ENCODE assay signal across 8 mouse cellular contexts in genomic region chr2:164454846-164455245, GRCm38 (mm10). TPM values are rescaled to one million over a fixed set of nuclear protein-coding genes. Genes with fewer than 3 reads are reported as not detected.
A peak's percentile ranks its signal among the peaks of the same experiment; 100 is the strongest.
DNase-seq lines count a peak whose midpoint lies in the region; ATAC-seq lines count a peak whose summit lies in the region.

No protein-coding gene starts in this region.

- no peaks in the 10 kb centered on the region for H3K36me3 ChIP-seq in midbrain, embryonic 10.5 days
- no peaks in the 10 kb centered on the region for H3K36me3 ChIP-seq in midbrain, embryonic 15.5 days (replicated peaks)

- no peak overlapping the region for H3K9ac ChIP-seq in midbrain, embryonic 15.5 days

- H3K27ac ChIP-seq in midbrain, embryonic 10.5 days (replicated peaks) = no peak overlapping the region
- no peak overlapping the region for H3K27ac ChIP-seq in midbrain, embryonic 15.5 days

- H3K9me3 ChIP-seq in midbrain, embryonic 10.5 days (replicated peaks) = no peaks in the 10 kb centered on the region
- H3K9me3 ChIP-seq in midbrain, embryonic 15.5 days = no peaks in the 10 kb centered on the region

- WGBS in midbrain, embryonic 10.5 days = 83% methylated on average over 10 of the region's 10 CpGs
- WGBS in midbrain, embryonic 15.5 days = 88% methylated on average over 10 of the region's 10 CpGs

- peak; percentile 91 for DNase-seq in right cerebral cortex, adult 18-20 months
- no peak for DNase-seq in right cerebral cortex, postnatal 4 days
- DNase-seq in gastrocnemius, postnatal 36 days = peak; percentile 60 to 81
- DNase-seq in kidney, postnatal 10 days = peak; percentile 82
- peak; percentile 92 for DNase-seq in lung, postnatal 10 days
- peak; percentile 74 for DNase-seq in testis, postnatal 14 days (ENCODE audit: low spot score)
- DNase-seq in midbrain, embryonic 10.5 days (ENCODE audit: low spot score) = no peak

- intact Hi-C loops in gastrocnemius, postnatal 36 days (cut with DNase I) = no loop called here

- no peak overlapping the region for H3K4me2 ChIP-seq in midbrain, embryonic 15.5 days

- peaks cover 4% of the 10 kb centered on the region for H3K27me3 ChIP-seq in midbrain, embryonic 10.5 days (ENCODE audit: low read depth, poor library complexity, severe bottlenecking)
- no peaks in the 10 kb centered on the region; the same call in 1 of the 2 replicates for H3K27me3 ChIP-seq in midbrain, embryonic 15.5 days (replicated peaks)

- peaks cover 23% of the 10 kb centered on the region for H3K4me1 ChIP-seq in midbrain, embryonic 10.5 days
- H3K4me1 ChIP-seq in midbrain, embryonic 15.5 days = 0 out of 2 replicates have a peak, but pooled peaks cover 6% of the 10 kb centered on the region

- ATAC-seq in midbrain, embryonic 15.5 days (replicated peaks) = no peak

- H3K4me3 ChIP-seq in midbrain, embryonic 10.5 days = no peak overlapping the region
- H3K4me3 ChIP-seq in midbrain, embryonic 15.5 days = no peak overlapping the region

RNA-seq across cellular contexts. Expression of gene Sys1, which starts 1.9 kb away (rescaled TPM):
- total RNA-seq in gastrocnemius, postnatal 36 days (2021) = 10 to 100 TPM; 17.2 to 20.3 TPM
- polyA plus RNA-seq in midbrain, embryonic 10.5 days (2016; fragmentation: Nextera tagmentation; extraction: Ambion mirVana) = 64.8 and 65.9 TPM in 2 replicates
- polyA plus RNA-seq in midbrain, embryonic 15.5 days (2015; fragmentation: Nextera tagmentation; extraction: Ambion mirVana) = 87.9 and 90.5 TPM in 2 replicates

RNA-seq across cellular contexts. Expression of gene Gm20458, which starts 5.9 kb away (rescaled TPM):
- total RNA-seq in gastrocnemius, postnatal 36 days (2021) = 1 to 10 TPM; 2.5 to 5.3 TPM
- polyA plus RNA-seq in midbrain, embryonic 10.5 days (2016; fragmentation: Nextera tagmentation; extraction: Ambion mirVana) = 3.7 and 3.9 TPM in 2 replicates
- polyA plus RNA-seq in midbrain, embryonic 15.5 days (2015; fragmentation: Nextera tagmentation; extraction: Ambion mirVana) = 2.4 and 3.5 TPM in 2 replicates

RNA-seq across cellular contexts. Expression of gene Sdc4, which starts 11.2 kb away (rescaled TPM):
- total RNA-seq in gastrocnemius, postnatal 36 days (2021) = 10 to 100 TPM; 36.5 to 50.3 TPM
- polyA plus RNA-seq in midbrain, embryonic 10.5 days (2016; fragmentation: Nextera tagmentation; extraction: Ambion mirVana) = 16.1 and 17.4 TPM in 2 replicates
- polyA plus RNA-seq in midbrain, embryonic 15.5 days (2015; fragmentation: Nextera tagmentation; extraction: Ambion mirVana) = 6.7 and 7.1 TPM in 2 replicates

RNA-seq across cellular contexts. Expression of gene Trp53tg5, which starts 18.7 kb away (rescaled TPM):
- not detected for total RNA-seq in gastrocnemius, postnatal 36 days (2021)
- polyA plus RNA-seq in midbrain, embryonic 10.5 days (2016; fragmentation: Nextera tagmentation; extraction: Ambion mirVana) = not detected in 2 replicates
- not detected in 2 replicates for polyA plus RNA-seq in midbrain, embryonic 15.5 days (2015; fragmentation: Nextera tagmentation; extraction: Ambion mirVana)

RNA-seq across cellular contexts. Expression of gene Dbndd2, which starts 31.1 kb away (rescaled TPM):
- 10 to 100 TPM; 24.6 to 25.8 TPM for total RNA-seq in gastrocnemius, postnatal 36 days (2021)
- 3.0 and 3.2 TPM in 2 replicates for polyA plus RNA-seq in midbrain, embryonic 10.5 days (2016; fragmentation: Nextera tagmentation; extraction: Ambion mirVana)
- 19.2 and 19.5 TPM in 2 replicates for polyA plus RNA-seq in midbrain, embryonic 15.5 days (2015; fragmentation: Nextera tagmentation; extraction: Ambion mirVana)

Comparison
In these comparisons a context has a peak if more than half of its experiments do, and no peak if none do; other contexts are left out.
1. DNase-seq: peak in right cerebral cortex, adult 18-20 months (single experiment), gastrocnemius, postnatal 36 days (2 of 2), kidney, postnatal 10 days (single experiment), lung, postnatal 10 days (single experiment) and testis, postnatal 14 days (single experiment); none in right cerebral cortex, postnatal 4 days (single experiment) and midbrain, embryonic 10.5 days (single experiment).